Mouse (Mus musculus) intestine, embryonic 16.5 days (tissue): ENCODE results near the gene Calm3. TPM values are rescaled to one million over a fixed set of nuclear protein-coding genes. Genes with fewer than 3 reads are reported as not detected.

Experiments
- ATAC-seq: fragments of 200-750 bp; cut with Nextera tagmentation; 2 replicates; pipeline ENCODE4 v1.8.0; 2017; ENCODE audit warnings: moderate TSS enrichment, moderate library complexity
- H3K27ac ChIP-seq: fragments of 300-500 bp; sonication (generic); 2 replicates; pipeline ENCODE4 v1.5.1; 2014; ENCODE audit warnings: mild to moderate bottlenecking, low read length
- H3K27me3 ChIP-seq: fragments of 300-500 bp; sonication (generic); replicated peaks from 2 replicates; pipeline ENCODE4 v1.6.1; 2014; ENCODE audit warnings: low read length, control low read depth, mixed read lengths; ENCODE audit not compliant: control insufficient read depth, insufficient read depth
- H3K36me3 ChIP-seq: fragments of 300-500 bp; sonication (generic); 2 replicates; pipeline ENCODE4 v1.6.1; 2014; ENCODE audit warnings: low read length, control low read depth; ENCODE audit not compliant: control insufficient read depth, insufficient read depth
- H3K4me1 ChIP-seq: fragments of 300-500 bp; sonication (generic); 2 replicates; pipeline ENCODE4 v1.6.1; 2014; ENCODE audit warnings: low read length, control low read depth, mixed read lengths; ENCODE audit not compliant: control insufficient read depth, insufficient read depth
- H3K4me2 ChIP-seq: fragments of 300-500 bp; sonication (generic); 2 replicates; pipeline ENCODE4 v1.6.1; 2014; ENCODE audit warnings: low read depth, low read length, control low read depth
- H3K4me3 ChIP-seq: fragments of 300-500 bp; sonication (generic); 2 replicates; pipeline ENCODE4 v1.5.1; 2014; ENCODE audit warnings: mild to moderate bottlenecking, low read length
- H3K9ac ChIP-seq: fragments of 300-500 bp; sonication (generic); 2 replicates; pipeline ENCODE4 v1.6.1; 2014; ENCODE audit warnings: low read depth, low read length
- H3K9me3 ChIP-seq: fragments of 300-500 bp; sonication (generic); 2 replicates; pipeline ENCODE4 v1.6.1; 2016; ENCODE audit warnings: low read length, control low read depth; ENCODE audit not compliant: control insufficient read depth
- WGBS: fragments of 180-500 bp; shearing (Covaris S2); extraction: QIAGEN DNeasy Blood & Tissue Kit; methylation state at CpG from one replicate; pipeline ENCODE4 v1.1.7; 2014; 5-methylcytosine and 5-hydroxymethylcytosine counted together
- polyA plus RNA-seq: library from polyadenylated mRNA; unstranded; fragments of >200 nt; fragmentation: Nextera tagmentation; extraction: Ambion mirVana; gene quantifications from 2 replicates; pipeline ENCODE4 v1.2.1, GENCODE M21; 2015

The Calm3 gene
- polyA plus RNA-seq, 1 experiment from 2014 or later: 163 TPM

- H3K4me2 ChIP-seq: no peak overlapping the region
- H3K4me1 ChIP-seq: peaks cover 29% of the 10 kb centered on the region
- H3K36me3 ChIP-seq: no peaks in the 10 kb centered on the region
- H3K9me3 ChIP-seq: no peaks in the 10 kb centered on the region
- no peak overlapping the region for H3K4me3 ChIP-seq
- H3K27me3 ChIP-seq: 0 out of 2 replicates have a peak, but pooled peaks cover under 1% of the 10 kb centered on the region
- H3K27ac ChIP-seq: 0 out of 2 replicates have a peak overlapping the region, but pooled peaks have one; percentile 6
- whole genome bisulfite sequencing: 82% methylated on average over 2 of the region's 2 CpGs
- 0 out of 2 replicates have a peak overlapping the region, but pooled peaks have one; percentile 5 for H3K9ac ChIP-seq
- ATAC-seq: no peak
These were observed 20.4 kb downstream of the Calm3 start for GRCm38 (mm10) chr7:16903439-16903955.

- ATAC-seq: no peak
- H3K27ac ChIP-seq: no peak overlapping the region
- 23% methylated on average over 5 of the region's 5 CpGs for WGBS
- H3K4me2 ChIP-seq: no peak overlapping the region
- H3K36me3 ChIP-seq: no peaks in the 10 kb centered on the region
- no peaks in the 10 kb centered on the region for H3K27me3 ChIP-seq
- no peaks in the 10 kb centered on the region for H3K9me3 ChIP-seq
- H3K4me1 ChIP-seq: peaks cover 9% of the 10 kb centered on the region
- no peak overlapping the region for H3K9ac ChIP-seq
- H3K4me3 ChIP-seq: no peak overlapping the region
These were observed 23.4 kb downstream of the Calm3 start for GRCm38 (mm10) chr7:16900526-16900925.

- Histone ChIP-seq H3K4me1 (peaks cover 29% of the 10 kb centered on the region), H3K9ac (no peak overlapping the region), H3K27me3 (peaks cover 23% of the 10 kb centered on the region), H3K36me3 (no peaks in the 10 kb centered on the region), H3K4me2 (peak overlapping the region; percentile 58), H3K9me3 (no peaks in the 10 kb centered on the region), H3K4me3 (no peak overlapping the region; the same call in 1 of the 2 replicates), H3K27ac (no peak overlapping the region)
- ATAC-seq: no peak
- 29% methylated on average over 10 of the region's 10 CpGs for WGBS
These were observed 28.4 kb downstream of the Calm3 start for GRCm38 (mm10) chr7:16895511-16895910.

- Histone ChIP-seq H3K27ac (no peak overlapping the region), H3K4me1 (peaks cover 33% of the 10 kb centered on the region), H3K36me3 (no peaks in the 10 kb centered on the region), H3K9ac (peak overlapping the region; percentile 43), H3K9me3 (no peaks in the 10 kb centered on the region), H3K27me3 (peaks cover 23% of the 10 kb centered on the region), H3K4me3 (peak overlapping the region; percentile 25), H3K4me2 (peak overlapping the region; percentile 58)
- 2% methylated on average over 24 of the region's 24 CpGs for WGBS
- peak; percentile 20; the same call in 1 of the 2 replicates for ATAC-seq
These were observed 28.9 kb downstream of the Calm3 start for GRCm38 (mm10) chr7:16895000-16895399.

GRCm38 (mm10) chr7:16894279-16894678 lies 29.6 kb downstream of the Calm3 start:
- H3K9me3 ChIP-seq: no peaks in the 10 kb centered on the region
- no peak overlapping the region for H3K4me3 ChIP-seq
- H3K9ac ChIP-seq: peak overlapping the region; percentile 19; the same call in 1 of the 2 replicates
- H3K4me1 ChIP-seq: peaks cover 33% of the 10 kb centered on the region
- peaks cover 23% of the 10 kb centered on the region for H3K27me3 ChIP-seq
- no peaks in the 10 kb centered on the region for H3K36me3 ChIP-seq
- 21% methylated on average over 4 of the region's 4 CpGs for WGBS
- no peak for ATAC-seq
- H3K4me2 ChIP-seq: peak overlapping the region; percentile 58; the same call in 1 of the 2 replicates
- H3K27ac ChIP-seq: no peak overlapping the region

GRCm38 (mm10) chr7:16893612-16894011 lies 30.3 kb downstream of the Calm3 start:
- Histone ChIP-seq H3K4me2 (0 out of 2 replicates have a peak overlapping the region, but pooled peaks have one; percentile 22), H3K9ac (no peak overlapping the region), H3K4me1 (peaks cover 33% of the 10 kb centered on the region), H3K27ac (no peak overlapping the region), H3K9me3 (no peaks in the 10 kb centered on the region), H3K36me3 (no peaks in the 10 kb centered on the region), H3K4me3 (no peak overlapping the region), H3K27me3 (peaks cover 23% of the 10 kb centered on the region)
- WGBS: 11% methylated on average over 6 of the region's 6 CpGs
- no peak for ATAC-seq

GRCm38 (mm10) chr7:16892352-16892730 lies 31.6 kb downstream of the Calm3 start:
- H3K4me1 ChIP-seq: peaks cover 33% of the 10 kb centered on the region
- H3K4me2 ChIP-seq: peak overlapping the region; percentile 70
- ATAC-seq: no peak
- peak overlapping the region; percentile 32 for H3K4me3 ChIP-seq
- H3K36me3 ChIP-seq: no peaks in the 10 kb centered on the region
- WGBS: 36% methylated on average over 9 of the region's 9 CpGs
- H3K9me3 ChIP-seq: no peaks in the 10 kb centered on the region
- peak overlapping the region; percentile 14; the same call in 1 of the 2 replicates for H3K9ac ChIP-seq
- H3K27ac ChIP-seq: no peak overlapping the region
- H3K27me3 ChIP-seq: peaks cover 23% of the 10 kb centered on the region

GRCm38 (mm10) chr7:16891641-16892351 lies 32.1 kb downstream of the Calm3 start, which contains the start of gene Gng8:
Gng8 (plus strand) TSS chr7:16891786.
- Histone ChIP-seq H3K9me3 (no peaks in the 10 kb centered on the region), H3K27me3 (peaks cover 23% of the 10 kb centered on the region), H3K36me3 (no peaks in the 10 kb centered on the region), H3K4me3 (peak within 1 kb of the TSS; percentile 32), H3K9ac (peak within 1 kb of the TSS; percentile 36), H3K4me2 (peak within 1 kb of the TSS; percentile 70), H3K4me1 (peaks cover 33% of the 10 kb centered on the region), H3K27ac (peak within 1 kb of the TSS; percentile 94)
- ATAC-seq: peak; percentile 85
- under 1% methylated on average over 30 of the region's 30 CpGs for whole genome bisulfite sequencing

GRCm38 (mm10) chr7:16890944-16891343 lies 33.0 kb downstream of the Calm3 start:
- Histone ChIP-seq H3K27me3 (peaks cover 28% of the 10 kb centered on the region), H3K4me3 (peak overlapping the region; percentile 32), H3K36me3 (peaks cover 6% of the 10 kb centered on the region), H3K4me1 (peaks cover 33% of the 10 kb centered on the region), H3K27ac (peak overlapping the region; percentile 94), H3K9ac (no peak overlapping the region; the same call in 1 of the 2 replicates), H3K9me3 (peaks cover 5% of the 10 kb centered on the region), H3K4me2 (peak overlapping the region; percentile 70)
- WGBS: 2% methylated on average over 23 of the region's 23 CpGs
- peak; percentile 69 for ATAC-seq
